Mouse (Mus musculus): Measurements from ENCODE around the gene Stx6. TPM values are rescaled to one million over a fixed set of nuclear protein-coding genes. Genes with fewer than 3 reads are reported as not detected.

Gene Stx6
- polyA plus RNA-seq, 1 experiment from 2014 or later = 58.9 TPM

DNA sequence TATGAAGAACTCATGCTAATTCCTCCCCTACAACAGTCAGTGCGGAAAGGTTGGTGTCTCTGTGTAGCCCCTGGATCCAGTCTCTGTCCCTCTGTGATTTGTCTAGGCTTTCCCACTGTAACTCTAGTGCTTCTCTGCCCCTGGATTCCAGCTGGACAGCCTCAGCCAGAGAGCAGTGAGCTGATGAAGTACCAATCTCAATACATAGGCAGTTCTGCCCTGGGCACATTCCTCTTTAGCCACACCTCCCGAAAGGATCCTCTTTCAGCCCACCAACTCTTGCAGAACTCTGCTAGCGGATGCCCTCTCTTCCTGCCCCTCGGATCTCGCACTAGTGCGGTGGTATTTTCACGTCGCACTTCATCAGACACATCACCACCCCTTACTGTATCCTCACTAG, 23.6 kb upstream of the Stx6 start:
- ATAC-seq (ENCODE audit: insufficient read depth, low FRiP score, low read depth) = no peak
- Histone ChIP-seq H3K4me2 (no peak overlapping the region), H3K36me3 (no peaks in the 10 kb centered on the region), H3K4me3 (replicated peaks) (no peak overlapping the region), H3K27ac (no peak overlapping the region), H3K27me3 (replicated peaks) (no peaks in the 10 kb centered on the region), H3K4me1 (no peaks in the 10 kb centered on the region), H3K9me3 (no peaks in the 10 kb centered on the region), H3K9ac (no peak overlapping the region)
- 39% methylated on average over 8 of the region's 8 CpGs for WGBS

DNA sequence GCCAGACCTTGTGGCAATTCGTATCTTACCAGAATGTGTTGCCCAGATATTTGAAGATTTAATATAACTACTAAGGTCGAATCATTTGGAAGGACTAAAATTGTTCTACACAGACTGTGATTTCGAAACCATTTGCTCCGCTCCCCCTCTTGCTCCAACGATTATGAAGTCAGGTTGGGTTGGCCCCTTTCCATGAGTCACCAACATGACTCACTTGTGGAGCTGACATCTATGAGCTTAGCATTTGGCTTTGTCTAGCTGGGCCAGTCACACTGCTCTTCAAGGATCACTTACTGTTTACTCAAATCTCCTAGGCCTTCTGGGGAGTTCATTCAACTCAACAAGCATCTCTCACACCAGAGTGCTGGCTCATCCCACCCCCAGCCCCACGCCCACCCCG, 19.7 kb upstream of the Stx6 start:
- H3K9me3 ChIP-seq = no peaks in the 10 kb centered on the region
- H3K27me3 ChIP-seq (replicated peaks) = no peaks in the 10 kb centered on the region
- no peak overlapping the region for H3K4me2 ChIP-seq
- H3K4me1 ChIP-seq = no peaks in the 10 kb centered on the region
- 76% methylated on average over 7 of the region's 7 CpGs for WGBS
- H3K27ac ChIP-seq = no peak overlapping the region
- no peak for ATAC-seq (ENCODE audit: insufficient read depth, low FRiP score, low read depth)
- H3K36me3 ChIP-seq = no peaks in the 10 kb centered on the region
- H3K9ac ChIP-seq = no peak overlapping the region
- no peak overlapping the region for H3K4me3 ChIP-seq (replicated peaks)

DNA sequence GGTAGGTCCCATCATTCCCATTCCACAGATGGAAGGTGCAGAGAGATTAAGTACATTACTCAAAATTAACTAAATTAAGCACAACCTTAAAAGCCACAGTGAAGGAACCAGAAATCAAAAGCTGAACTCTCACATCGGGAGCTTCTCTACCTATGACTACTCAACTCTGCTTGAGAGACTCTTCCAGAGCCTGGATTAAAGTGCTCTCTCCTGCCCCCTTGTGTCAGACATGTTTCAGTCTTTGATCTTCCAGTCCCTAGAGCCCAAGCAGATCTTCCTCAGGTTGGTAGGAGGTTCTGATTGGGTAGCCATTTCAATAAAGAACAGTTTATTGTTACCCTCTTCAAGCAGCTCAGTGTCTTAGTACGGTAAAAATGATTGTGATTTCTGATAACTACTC, 18.4 kb upstream of the Stx6 start:
- WGBS = 63% methylated on average over 2 of the region's 2 CpGs
- Histone ChIP-seq H3K9me3 (no peaks in the 10 kb centered on the region), H3K4me3 (replicated peaks) (no peak overlapping the region), H3K27me3 (replicated peaks) (no peaks in the 10 kb centered on the region), H3K4me2 (no peak overlapping the region), H3K27ac (no peak overlapping the region), H3K4me1 (no peaks in the 10 kb centered on the region), H3K9ac (no peak overlapping the region), H3K36me3 (no peaks in the 10 kb centered on the region)
- no peak for ATAC-seq (ENCODE audit: insufficient read depth, low FRiP score, low read depth)

DNA sequence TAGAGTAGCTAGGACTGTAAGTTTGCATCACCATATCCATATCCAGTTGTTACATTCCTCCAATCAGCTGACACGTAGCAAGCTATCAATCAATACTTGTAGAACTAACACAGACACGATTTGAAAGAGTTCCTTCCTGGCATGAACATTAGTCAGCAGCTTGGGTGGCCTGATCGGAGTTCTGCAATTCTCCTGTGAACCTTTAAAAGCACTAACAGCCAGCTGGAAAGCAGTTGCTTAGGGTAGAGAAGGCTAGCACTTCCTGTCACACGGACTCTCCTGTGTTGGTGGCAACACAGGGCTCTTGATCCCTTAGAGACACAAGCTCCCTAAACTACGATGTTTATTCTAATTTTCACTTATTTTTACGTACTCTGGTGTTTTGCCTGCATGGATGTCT, 12.9 kb upstream of the Stx6 start:
- H3K4me1 ChIP-seq = no peaks in the 10 kb centered on the region
- 24% methylated on average over 6 of the region's 6 CpGs for WGBS
- no peaks in the 10 kb centered on the region for H3K27me3 ChIP-seq (replicated peaks)
- H3K36me3 ChIP-seq = no peaks in the 10 kb centered on the region
- H3K9ac ChIP-seq = no peak overlapping the region
- peak overlapping the region; percentile 46 for H3K4me3 ChIP-seq (replicated peaks)
- no peaks in the 10 kb centered on the region for H3K9me3 ChIP-seq
- H3K27ac ChIP-seq = peak overlapping the region; percentile 64; the same call in 1 of the 2 replicates
- peak overlapping the region; percentile 48 for H3K4me2 ChIP-seq
- ATAC-seq (ENCODE audit: insufficient read depth, low FRiP score, low read depth) = peak; percentile 32; the same call in 1 of the 2 replicates

DNA sequence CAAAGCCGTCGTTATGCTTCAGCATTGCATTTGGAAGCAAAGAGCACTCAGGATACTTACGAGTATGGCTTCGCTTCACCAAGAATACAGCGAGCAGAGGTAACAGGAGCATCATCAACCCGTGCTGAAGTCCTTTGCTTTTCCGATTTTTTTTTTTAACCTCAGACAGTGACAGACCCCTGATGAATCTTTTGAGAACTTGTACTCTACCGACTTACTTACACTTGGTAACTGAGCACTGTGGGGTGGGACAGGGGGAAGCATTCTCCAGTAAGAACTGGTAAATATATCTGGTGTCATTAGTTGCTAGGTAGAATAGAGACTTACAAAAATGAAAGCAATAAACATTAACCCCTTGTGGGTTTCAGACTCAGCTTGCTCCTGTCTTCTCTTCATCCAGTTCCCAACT, 11.9 kb upstream of the Stx6 start, which contains the start of gene Mr1:
Gene Mr1 (minus strand): TSS at position 243 of the 409 bp plus-strand sequence.
- Histone ChIP-seq H3K27me3 (replicated peaks) (no peaks in the 10 kb centered on the region), H3K4me2 (peak within 1 kb of the TSS; percentile 48), H3K9ac (peak within 1 kb of the TSS; percentile 35; the same call in 1 of the 2 replicates), H3K9me3 (no peaks in the 10 kb centered on the region), H3K4me1 (no peaks in the 10 kb centered on the region), H3K36me3 (no peaks in the 10 kb centered on the region), H3K27ac (peak within 1 kb of the TSS; percentile 64), H3K4me3 (replicated peaks) (peak within 1 kb of the TSS; percentile 46)
- 22% methylated on average over 8 of the region's 8 CpGs for WGBS
- peak; percentile 91 for ATAC-seq (ENCODE audit: insufficient read depth, low FRiP score, low read depth)

DNA sequence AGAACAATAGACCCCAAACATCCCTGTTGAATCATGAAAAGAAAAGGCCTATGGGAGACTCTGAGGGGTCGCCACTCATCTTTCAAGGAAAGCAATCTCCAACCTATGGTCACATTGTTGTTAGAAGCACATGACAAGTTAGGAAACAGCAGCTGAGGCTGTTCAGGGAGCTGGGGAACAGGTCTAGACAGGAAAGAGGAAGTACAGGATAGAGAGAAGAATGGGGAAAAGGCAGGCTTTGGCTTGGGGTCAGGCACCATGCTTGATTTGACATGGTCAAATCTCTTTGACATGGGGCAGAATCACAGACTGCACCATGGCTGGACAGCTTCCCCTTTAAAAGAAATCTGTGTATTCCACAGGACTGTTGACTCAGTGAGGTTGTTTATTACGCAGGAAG, 11.3 kb upstream of the Stx6 start:
- H3K4me3 ChIP-seq (replicated peaks) = no peak overlapping the region
- no peak for ATAC-seq (ENCODE audit: insufficient read depth, low FRiP score, low read depth)
- H3K36me3 ChIP-seq = no peaks in the 10 kb centered on the region
- H3K4me1 ChIP-seq = no peaks in the 10 kb centered on the region
- H3K9me3 ChIP-seq = no peaks in the 10 kb centered on the region
- H3K27ac ChIP-seq = no peak overlapping the region
- WGBS = 80% methylated on average over 2 of the region's 2 CpGs
- H3K4me2 ChIP-seq = no peak overlapping the region
- no peaks in the 10 kb centered on the region for H3K27me3 ChIP-seq (replicated peaks)
- H3K9ac ChIP-seq = no peak overlapping the region

DNA sequence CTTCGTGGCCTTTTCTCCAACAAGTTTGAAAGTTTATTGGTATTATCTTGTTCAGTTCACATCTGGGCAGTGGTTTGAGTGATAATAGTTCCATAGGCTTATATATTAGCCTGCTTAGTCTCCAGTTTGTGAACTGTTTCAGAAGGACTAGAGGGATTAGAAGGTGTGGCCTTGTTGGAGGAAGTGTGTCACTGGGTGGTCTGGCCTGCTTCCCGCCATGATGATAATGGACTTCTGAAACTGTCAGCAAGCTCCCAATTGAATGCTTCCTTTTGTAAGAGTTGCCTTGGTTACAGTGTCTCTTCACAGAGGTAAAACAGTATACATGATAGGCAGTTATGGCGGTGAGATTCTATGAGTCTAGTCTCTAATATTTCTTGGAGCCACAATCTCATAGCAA, 9.1 kb upstream of the Stx6 start:
- 90% methylated on average over 3 of the region's 3 CpGs for WGBS
- no peaks in the 10 kb centered on the region for H3K27me3 ChIP-seq (replicated peaks)
- H3K4me3 ChIP-seq (replicated peaks) = no peak overlapping the region
- H3K27ac ChIP-seq = no peak overlapping the region
- no peak overlapping the region for H3K9ac ChIP-seq
- no peak overlapping the region for H3K4me2 ChIP-seq
- H3K36me3 ChIP-seq = no peaks in the 10 kb centered on the region
- no peaks in the 10 kb centered on the region for H3K9me3 ChIP-seq
- no peaks in the 10 kb centered on the region for H3K4me1 ChIP-seq
- ATAC-seq (ENCODE audit: insufficient read depth, low FRiP score, low read depth) = no peak

DNA sequence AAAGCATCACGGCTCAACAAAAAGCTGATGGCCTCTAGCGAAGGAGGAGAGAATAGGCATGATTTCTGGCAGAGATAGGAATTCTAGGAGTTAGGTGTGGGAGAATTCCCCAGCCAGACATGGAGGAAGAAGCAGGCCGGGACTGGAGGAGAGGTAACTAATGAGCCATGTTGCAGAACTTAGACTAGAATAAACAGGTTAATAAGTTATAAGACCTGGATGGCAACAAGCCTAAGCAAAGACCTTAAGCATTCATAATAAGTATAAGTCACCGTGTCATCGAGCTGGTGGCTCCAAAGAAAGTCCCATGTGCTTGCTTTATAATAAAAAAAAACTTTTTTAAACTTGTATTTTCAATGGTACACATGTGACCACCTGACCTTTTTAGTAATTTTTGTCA, 7.7 kb upstream of the Stx6 start:
- Histone ChIP-seq H3K27ac (no peak overlapping the region), H3K4me1 (no peaks in the 10 kb centered on the region), H3K9me3 (no peaks in the 10 kb centered on the region), H3K9ac (no peak overlapping the region), H3K4me2 (no peak overlapping the region), H3K27me3 (replicated peaks) (no peaks in the 10 kb centered on the region), H3K4me3 (replicated peaks) (no peak overlapping the region), H3K36me3 (no peaks in the 10 kb centered on the region)
- 84% methylated on average over 5 of the region's 5 CpGs for WGBS
- no peak for ATAC-seq (ENCODE audit: insufficient read depth, low FRiP score, low read depth)

DNA sequence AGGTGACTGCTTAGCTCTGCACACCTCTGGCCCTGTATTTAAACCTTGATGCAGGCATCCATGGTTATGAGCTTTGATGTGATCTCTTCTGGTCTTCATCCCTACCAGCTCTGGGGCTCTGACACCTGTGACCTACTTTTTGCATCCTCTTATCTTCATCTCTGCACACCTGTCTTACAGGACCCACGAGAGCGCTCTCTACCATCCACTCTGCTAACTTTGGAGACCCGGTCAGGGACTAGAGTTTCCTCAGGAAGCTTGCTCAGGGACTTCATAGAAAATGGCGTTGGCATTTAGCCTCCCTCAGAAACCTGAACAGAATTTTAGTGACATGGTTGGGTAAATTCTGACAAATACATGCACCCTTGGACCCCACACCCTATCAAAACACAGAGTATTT, 4.6 kb upstream of the Stx6 start:
- H3K9me3 ChIP-seq = no peaks in the 10 kb centered on the region
- no peaks in the 10 kb centered on the region for H3K27me3 ChIP-seq (replicated peaks)
- H3K9ac ChIP-seq = no peak overlapping the region
- ATAC-seq (ENCODE audit: insufficient read depth, low FRiP score, low read depth) = no peak
- no peak overlapping the region for H3K4me2 ChIP-seq
- H3K27ac ChIP-seq = no peak overlapping the region
- H3K4me1 ChIP-seq = no peaks in the 10 kb centered on the region
- H3K36me3 ChIP-seq = no peaks in the 10 kb centered on the region
- H3K4me3 ChIP-seq (replicated peaks) = no peak overlapping the region
- WGBS = 64% methylated on average over 4 of the region's 4 CpGs

DNA sequence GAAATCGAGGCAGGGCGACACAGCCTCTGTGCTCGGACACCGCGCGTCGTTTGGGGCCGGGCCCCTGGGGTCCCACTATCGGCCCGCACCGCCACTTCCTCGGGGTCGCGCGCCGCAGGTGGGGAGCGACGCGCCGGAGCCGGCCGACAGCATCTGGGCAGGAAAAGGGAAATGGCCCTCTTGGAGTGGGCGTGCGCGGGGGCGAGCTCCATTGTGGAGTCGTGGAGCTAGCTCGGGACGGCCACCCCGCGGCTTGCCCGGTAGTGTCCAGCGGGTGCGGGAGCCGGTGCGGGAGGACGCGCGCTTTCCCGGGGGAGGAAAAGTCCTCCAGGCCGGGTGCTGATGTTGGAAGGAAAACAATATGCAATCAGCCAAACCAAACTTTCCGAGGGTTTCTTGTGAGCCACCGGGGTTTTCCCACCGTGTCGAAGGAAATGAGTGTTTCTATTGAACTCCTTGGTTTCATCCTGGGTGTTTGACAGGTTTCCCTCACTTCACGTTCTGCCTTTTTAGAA, 512 bp downstream of the Stx6 start:
- H3K9me3 ChIP-seq = no peaks in the 10 kb centered on the region
- peak; percentile 21; the same call in 1 of the 2 replicates for ATAC-seq (ENCODE audit: insufficient read depth, low FRiP score, low read depth)
- no peaks in the 10 kb centered on the region; the same call in 1 of the 2 replicates for H3K4me1 ChIP-seq
- peak overlapping the region; percentile 97 for H3K4me3 ChIP-seq (replicated peaks)
- no peaks in the 10 kb centered on the region for H3K27me3 ChIP-seq (replicated peaks)
- peak overlapping the region; percentile 84 for H3K9ac ChIP-seq
- H3K4me2 ChIP-seq = peak overlapping the region; percentile 81
- H3K36me3 ChIP-seq = no peaks in the 10 kb centered on the region
- WGBS = under 1% methylated on average over 46 of the region's 46 CpGs
- peak overlapping the region; percentile 82 for H3K27ac ChIP-seq

DNA sequence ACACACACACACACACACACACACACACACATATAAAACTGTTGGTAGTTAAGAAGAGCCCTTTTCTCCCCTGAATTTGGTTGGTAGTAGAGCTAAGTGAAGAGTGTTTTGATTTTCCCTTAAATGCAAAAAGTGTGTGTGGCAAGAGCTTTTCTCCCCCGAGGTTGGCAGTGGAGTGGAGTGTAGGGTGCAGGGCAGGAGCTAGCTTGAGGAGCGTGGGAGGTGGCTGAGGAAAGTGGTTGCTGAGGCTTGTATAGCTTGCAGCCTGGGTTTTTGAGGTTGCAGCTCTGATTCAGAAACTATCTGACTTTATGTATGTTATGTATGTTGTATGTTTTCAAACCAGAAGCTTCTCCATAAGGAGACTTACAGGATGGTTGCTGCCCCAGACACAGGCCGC, 8.9 kb downstream of the Stx6 start:
- Histone ChIP-seq H3K9ac (no peak overlapping the region), H3K36me3 (no peaks in the 10 kb centered on the region), H3K4me2 (no peak overlapping the region), H3K4me1 (no peaks in the 10 kb centered on the region; the same call in 1 of the 2 replicates), H3K9me3 (no peaks in the 10 kb centered on the region), H3K27me3 (replicated peaks) (no peaks in the 10 kb centered on the region), H3K27ac (no peak overlapping the region), H3K4me3 (replicated peaks) (no peak overlapping the region)
- 80% methylated on average over 3 of the region's 3 CpGs for WGBS
- no peak for ATAC-seq (ENCODE audit: insufficient read depth, low FRiP score, low read depth)

DNA sequence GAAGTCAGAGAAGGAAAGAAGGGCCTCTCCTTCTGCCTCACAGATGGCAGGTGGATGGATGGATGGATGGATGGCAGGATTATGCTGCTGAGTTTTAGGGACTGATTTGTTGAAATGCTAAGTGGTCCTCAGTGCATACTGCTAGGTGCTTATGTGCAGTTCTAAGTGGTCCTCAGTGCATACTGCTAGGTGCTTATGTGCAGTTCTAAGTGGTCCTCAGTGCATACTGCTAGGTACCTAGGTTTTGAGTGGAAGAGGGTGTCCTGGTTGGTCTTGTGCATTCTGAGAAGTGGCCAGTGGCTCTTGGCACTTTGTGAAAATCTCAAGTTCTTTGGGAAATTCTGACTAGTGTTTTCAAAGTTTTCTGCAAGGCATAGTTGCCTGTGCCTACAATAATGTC, 11.4 kb downstream of the Stx6 start:
- Histone ChIP-seq H3K4me1 (no peaks in the 10 kb centered on the region), H3K4me3 (replicated peaks) (no peak overlapping the region), H3K9ac (no peak overlapping the region), H3K27ac (no peak overlapping the region), H3K36me3 (no peaks in the 10 kb centered on the region), H3K4me2 (no peak overlapping the region), H3K27me3 (replicated peaks) (no peaks in the 10 kb centered on the region), H3K9me3 (no peaks in the 10 kb centered on the region)
- no peak for ATAC-seq (ENCODE audit: insufficient read depth, low FRiP score, low read depth)
